Comparison of ENCODE assay signal across 13 mouse cellular contexts in the genomic region with DNA sequence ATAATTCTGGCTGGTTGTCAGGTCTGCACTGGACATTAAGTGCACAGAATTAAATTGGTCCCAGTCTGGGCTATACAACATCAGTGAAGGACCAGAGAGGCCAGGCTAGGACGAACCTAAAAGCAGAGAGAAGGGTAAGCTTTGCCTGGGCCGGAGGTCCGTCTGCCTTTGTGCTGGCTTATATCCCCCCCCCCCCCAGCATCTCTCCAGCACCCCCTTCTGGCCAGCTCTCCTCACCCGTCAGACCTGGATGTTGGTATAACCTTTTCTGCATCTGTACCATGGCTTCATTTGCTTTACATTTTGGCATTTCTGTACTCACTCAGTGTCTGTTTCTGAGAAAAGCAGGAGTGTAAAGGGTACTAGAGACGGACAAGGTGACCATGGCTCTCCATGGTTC. TPM values are rescaled to one million over a fixed set of nuclear protein-coding genes. Genes with fewer than 3 reads are reported as not detected.
DNase-seq lines count a peak whose midpoint lies in the region; ATAC-seq and TF ChIP-seq lines count a peak whose summit lies in the region.
"Had no signal": no experiment of that assay in that cellular context is flagged by ENCODE, and none has a peak within 500 bp of the region (broad histone marks: within the 10 kb centered on the region; RNA-seq: fewer than 3 reads in every experiment).

No protein-coding gene starts in this region.

- no peaks in the 10 kb centered on the region for H3K9me3 ChIP-seq in hindbrain, postnatal 0 days (ENCODE audit: low read length)
- H3K9me3 ChIP-seq in hindbrain, embryonic 16.5 days (ENCODE audit: control insufficient read depth, low read length): no peaks in the 10 kb centered on the region
- H3K9me3 ChIP-seq: stomach, embryonic 15.5 days had no signal

- H3K36me3 ChIP-seq in hindbrain, postnatal 0 days (ENCODE audit: insufficient read depth, low read length): no peaks in the 10 kb centered on the region
- no peaks in the 10 kb centered on the region for H3K36me3 ChIP-seq in hindbrain, embryonic 16.5 days (ENCODE audit: control insufficient read depth, insufficient read depth, low read length)
- no peaks in the 10 kb centered on the region for H3K36me3 ChIP-seq in spleen, adult 2 months (ENCODE audit: control insufficient read depth, insufficient read depth, low read length)
- no peaks in the 10 kb centered on the region for H3K36me3 ChIP-seq in splenic B cell, adult 2 months (ENCODE audit: control insufficient read depth, insufficient read depth, low read length, poor library complexity, severe bottlenecking)
- H3K36me3 ChIP-seq: stomach, embryonic 15.5 days had no signal

- no peak overlapping the region for H3K27ac ChIP-seq in hindbrain, postnatal 0 days
- no peak overlapping the region for H3K27ac ChIP-seq in hindbrain, embryonic 16.5 days (ENCODE audit: low read depth, low read length)
- H3K27ac ChIP-seq in spleen, adult 2 months (ENCODE audit: insufficient read depth, low read length): no peak overlapping the region
- no peak overlapping the region for H3K27ac ChIP-seq in bone marrow, adult 2 months (ENCODE audit: control insufficient read depth, insufficient read depth, low read depth, low read length, poor library complexity)
- H3K27ac ChIP-seq: macrophage; stomach, embryonic 15.5 days had no signal

- no peak for TF ChIP-seq POLR2A in spleen, adult 2 months (IDR thresholded peaks at IDR 0.05; ENCODE audit: low read depth, low read length)
- TF ChIP-seq POLR2A in bone marrow, adult 2 months (IDR thresholded peaks at IDR 0.05; ENCODE audit: borderline replicate concordance, control insufficient read depth, low read depth, low read length): no peak

- no peaks in the 10 kb centered on the region for H3K27me3 ChIP-seq in hindbrain, postnatal 0 days (ENCODE audit: insufficient read depth, low read length)
- H3K27me3 ChIP-seq in hindbrain, embryonic 16.5 days (replicated peaks; ENCODE audit: control insufficient read depth, insufficient read depth, low read length): no peaks in the 10 kb centered on the region
- no peaks in the 10 kb centered on the region for H3K27me3 ChIP-seq in spleen, adult 2 months (ENCODE audit: control insufficient read depth, insufficient read depth, low read length)
- H3K27me3 ChIP-seq in splenic B cell, adult 2 months (ENCODE audit: control insufficient read depth, insufficient read depth, low read length, poor library complexity, severe bottlenecking): no peaks in the 10 kb centered on the region

- no peak for ATAC-seq in hindbrain, postnatal 0 days
- no peak for ATAC-seq in hindbrain, embryonic 16.5 days
- ATAC-seq: forebrain, embryonic 16.5 days; midbrain, embryonic 16.5 days had no signal

- H3K4me2 ChIP-seq in hindbrain, postnatal 0 days (ENCODE audit: low read depth, low read length): no peak overlapping the region
- H3K4me2 ChIP-seq in hindbrain, embryonic 16.5 days (ENCODE audit: low read length): no peak overlapping the region
- H3K4me2 ChIP-seq: stomach, embryonic 15.5 days had no signal

- no peak for DNase-seq in hindbrain, postnatal 0 days (ENCODE audit: low spot score)
- DNase-seq in spleen, adult 2 months (ENCODE audit: low read depth in 1 of 2, low spot score in 2 of 2): no peak
- no peak for DNase-seq in spleen, adult 12 weeks (ENCODE audit: low spot score)
- peak; percentile 63 for DNase-seq in splenic B cell, adult 2 months (ENCODE audit: low read depth, low spot score)
- no peak for DNase-seq in adrenal gland, postnatal 10 days
- DNase-seq: adrenal gland, postnatal 14 days; gastrocnemius, postnatal 10 days had no signal

- H3K9ac ChIP-seq in hindbrain, postnatal 0 days (replicated peaks; ENCODE audit: low read length): no peak overlapping the region
- H3K9ac ChIP-seq in hindbrain, embryonic 16.5 days (ENCODE audit: low read depth, low read length): no peak overlapping the region
- H3K9ac ChIP-seq: stomach, embryonic 15.5 days had no signal

- H3K4me3 ChIP-seq in hindbrain, postnatal 0 days (ENCODE audit: low read length): no peak overlapping the region
- no peak overlapping the region for H3K4me3 ChIP-seq in hindbrain, embryonic 16.5 days (ENCODE audit: low read length)
- H3K4me3 ChIP-seq in spleen, adult 2 months (ENCODE audit: extremely low read depth, insufficient read depth, insufficient read length): no peak overlapping the region
- H3K4me3 ChIP-seq in bone marrow, adult 2 months (replicated peaks; ENCODE audit: control insufficient read depth, low read depth, low read length): no peak overlapping the region
- H3K4me3 ChIP-seq: stomach, embryonic 15.5 days had no signal

- no peaks in the 10 kb centered on the region for H3K4me1 ChIP-seq in hindbrain, postnatal 0 days (ENCODE audit: insufficient read depth, low read length)
- no peaks in the 10 kb centered on the region for H3K4me1 ChIP-seq in hindbrain, embryonic 16.5 days (ENCODE audit: control insufficient read depth, insufficient read depth, low read depth, low read length)
- peaks cover 3% of the 10 kb centered on the region; the same call in 1 of the 2 replicates for H3K4me1 ChIP-seq in spleen, adult 2 months (ENCODE audit: control insufficient read depth, insufficient read depth, insufficient read length)
- peaks cover 4% of the 10 kb centered on the region; the same call in 1 of the 2 replicates for H3K4me1 ChIP-seq in bone marrow, adult 2 months (ENCODE audit: control insufficient read depth, insufficient read depth, low read length)
- H3K4me1 ChIP-seq: stomach, embryonic 15.5 days had no signal

- WGBS in hindbrain, postnatal 0 days: 47% methylated on average over 5 of the region's 5 CpGs
- 57% methylated on average over 5 of the region's 5 CpGs for WGBS in hindbrain, embryonic 16.5 days
- 33% methylated on average over 5 of the region's 5 CpGs for WGBS in spleen, adult 2 months
- 28% methylated on average over 5 of the region's 5 CpGs for WGBS in bone marrow, adult 2 months

- peak; percentile 27; the same call in 1 of the 2 replicates for TF ChIP-seq CTCF in hindbrain, postnatal 0 days (IDR thresholded peaks at IDR 0.05; ENCODE audit: low read depth)
- peak; percentile 48; the same call in 1 of the 2 replicates for TF ChIP-seq CTCF in spleen, adult 2 months (IDR thresholded peaks at IDR 0.05; ENCODE audit: extremely low read depth, insufficient read depth, insufficient read length, insufficient replicate concordance)
- TF ChIP-seq CTCF in bone marrow, adult 2 months (IDR thresholded peaks at IDR 0.05; ENCODE audit: control insufficient read depth, insufficient read depth, low read length): peak; percentile 31; the same call in 1 of the 2 replicates

RNA-seq across cellular contexts. Expression of gene Dnah1, which starts 1.9 kb away (rescaled TPM):
- total RNA-seq in hindbrain, postnatal 0 days (2014; rRNA removed): 5.1 and 9.9 TPM in 2 replicates
- 2.1 and 2.6 TPM in 2 replicates for polyA plus RNA-seq in hindbrain, postnatal 0 days (2015; fragmentation: Nextera tagmentation; extraction: Ambion mirVana)
- 3.7 and 4.2 TPM in 2 replicates for polyA plus RNA-seq in hindbrain, embryonic 16.5 days (2015; fragmentation: Nextera tagmentation; extraction: Ambion mirVana)
- 0.29 and 0.30 TPM in 2 replicates for polyA plus RNA-seq in spleen, adult 2 months (2012; rRNA removed)
- 0.13 and 0.27 TPM in 2 replicates for polyA plus RNA-seq in bone marrow, adult 2 months (2011; ENCODE audit: insufficient read depth, insufficient read length, low replicate concordance, missing spikeins)
- total RNA-seq in adrenal gland, postnatal 10 days (2021): 1 to 10 TPM in 1 of 2 experiments, under 1 TPM in 1; 0.99 to 1.2 TPM
- polyA plus RNA-seq: macrophage had no signal

RNA-seq across cellular contexts. Expression of gene Capn7, which starts 10.9 kb away (rescaled TPM):
- total RNA-seq in hindbrain, postnatal 0 days (2014; rRNA removed): 46.8 and 48.2 TPM in 2 replicates
- polyA plus RNA-seq in hindbrain, postnatal 0 days (2015; fragmentation: Nextera tagmentation; extraction: Ambion mirVana): 50.4 and 50.5 TPM in 2 replicates
- polyA plus RNA-seq in hindbrain, embryonic 16.5 days (2015; fragmentation: Nextera tagmentation; extraction: Ambion mirVana): 76.5 and 86.9 TPM in 2 replicates
- polyA plus RNA-seq in spleen, adult 2 months (2012; rRNA removed): 7.8 and 9.0 TPM in 2 replicates
- 13.1 and 14.8 TPM in 2 replicates for polyA plus RNA-seq in bone marrow, adult 2 months (2011; ENCODE audit: insufficient read depth, insufficient read length, low replicate concordance, missing spikeins)
- total RNA-seq in adrenal gland, postnatal 10 days (2021): 10 to 100 TPM; 33.7 to 40.9 TPM
